Mouse (Mus musculus): ENCODE data around the gene Nacc2. TPM values are rescaled to one million over a fixed set of nuclear protein-coding genes. Genes with fewer than 3 reads are reported as not detected.

The Nacc2 gene
- polyA plus RNA-seq, 1 experiment from 2014 or later, result 9.0 TPM

GRCm38 (mm10) chr2:26147706-26148370 is 24.8 kb upstream of the Nacc2 start:
- Histone ChIP-seq H3K36me3 (no peaks in the 10 kb centered on the region), H3K9me3 (replicated peaks) (no peaks in the 10 kb centered on the region), H3K9ac (no peak overlapping the region), H3K27me3 (no peaks in the 10 kb centered on the region), H3K4me1 (peaks cover 14% of the 10 kb centered on the region), H3K4me3 (replicated peaks) (no peak overlapping the region), H3K4me2 (replicated peaks) (no peak overlapping the region), H3K27ac (replicated peaks) (no peak overlapping the region)
- 23% methylated on average over 7 of the region's 7 CpGs for WGBS
- ATAC-seq (ENCODE audit: insufficient number of reproducible peaks, low FRiP score, low TSS enrichment, low read depth), result peak; percentile 22; the same call in 1 of the 2 replicates

- H3K27me3 ChIP-seq, result no peaks in the 10 kb centered on the region
- no peak overlapping the region for H3K4me3 ChIP-seq (replicated peaks)
- WGBS, result 43% methylated on average over 7 of the region's 7 CpGs
- peaks cover 14% of the 10 kb centered on the region for H3K4me1 ChIP-seq
- H3K27ac ChIP-seq (replicated peaks), result no peak overlapping the region
- ATAC-seq (ENCODE audit: insufficient number of reproducible peaks, low FRiP score, low TSS enrichment, low read depth), result no peak
- no peak overlapping the region for H3K9ac ChIP-seq
- H3K36me3 ChIP-seq, result no peaks in the 10 kb centered on the region
- no peaks in the 10 kb centered on the region for H3K9me3 ChIP-seq (replicated peaks)
- H3K4me2 ChIP-seq (replicated peaks), result no peak overlapping the region
These were observed 23.5 kb upstream of the Nacc2 start for GRCm38 (mm10) chr2:26146337-26147042.

GRCm38 (mm10) chr2:26145113-26145512 is 22.1 kb upstream of the Nacc2 start:
- Histone ChIP-seq H3K27ac (replicated peaks) (no peak overlapping the region), H3K4me2 (replicated peaks) (no peak overlapping the region), H3K36me3 (no peaks in the 10 kb centered on the region), H3K27me3 (no peaks in the 10 kb centered on the region), H3K4me3 (replicated peaks) (no peak overlapping the region), H3K9me3 (replicated peaks) (no peaks in the 10 kb centered on the region), H3K9ac (no peak overlapping the region), H3K4me1 (peaks cover 22% of the 10 kb centered on the region)
- ATAC-seq (ENCODE audit: insufficient number of reproducible peaks, low FRiP score, low TSS enrichment, low read depth), result no peak
- 86% methylated on average over 4 of the region's 4 CpGs for WGBS

GRCm38 (mm10) chr2:26144331-26144730 is 21.3 kb upstream of the Nacc2 start:
- ATAC-seq (ENCODE audit: insufficient number of reproducible peaks, low FRiP score, low TSS enrichment, low read depth), result no peak
- no peaks in the 10 kb centered on the region for H3K27me3 ChIP-seq
- no peak overlapping the region for H3K4me3 ChIP-seq (replicated peaks)
- H3K36me3 ChIP-seq, result no peaks in the 10 kb centered on the region
- no peak overlapping the region for H3K9ac ChIP-seq
- no peak overlapping the region for H3K27ac ChIP-seq (replicated peaks)
- peaks cover 25% of the 10 kb centered on the region for H3K4me1 ChIP-seq
- 57% methylated on average over 4 of the region's 4 CpGs for WGBS
- H3K9me3 ChIP-seq (replicated peaks), result no peaks in the 10 kb centered on the region
- no peak overlapping the region for H3K4me2 ChIP-seq (replicated peaks)

GRCm38 (mm10) chr2:26143556-26143955 is 20.5 kb upstream of the Nacc2 start:
- Histone ChIP-seq H3K27ac (replicated peaks) (no peak overlapping the region), H3K27me3 (no peaks in the 10 kb centered on the region), H3K9ac (no peak overlapping the region), H3K4me1 (peaks cover 33% of the 10 kb centered on the region), H3K36me3 (no peaks in the 10 kb centered on the region), H3K9me3 (replicated peaks) (no peaks in the 10 kb centered on the region), H3K4me3 (replicated peaks) (no peak overlapping the region), H3K4me2 (replicated peaks) (no peak overlapping the region)
- no peak for ATAC-seq (ENCODE audit: insufficient number of reproducible peaks, low FRiP score, low TSS enrichment, low read depth)
- WGBS, result 66% methylated on average over 2 of the region's 2 CpGs

GRCm38 (mm10) chr2:26142986-26143385 is 20.0 kb upstream of the Nacc2 start:
- no peak overlapping the region for H3K4me2 ChIP-seq (replicated peaks)
- no peaks in the 10 kb centered on the region for H3K27me3 ChIP-seq
- no peaks in the 10 kb centered on the region for H3K9me3 ChIP-seq (replicated peaks)
- no peak overlapping the region for H3K9ac ChIP-seq
- no peak overlapping the region for H3K4me3 ChIP-seq (replicated peaks)
- no peak overlapping the region for H3K27ac ChIP-seq (replicated peaks)
- peaks cover 4% of the 10 kb centered on the region for H3K36me3 ChIP-seq
- WGBS, result 79% methylated on average over 3 of the region's 3 CpGs
- ATAC-seq (ENCODE audit: insufficient number of reproducible peaks, low FRiP score, low TSS enrichment, low read depth), result no peak
- peaks cover 34% of the 10 kb centered on the region for H3K4me1 ChIP-seq

- Histone ChIP-seq H3K4me2 (replicated peaks) (no peak overlapping the region), H3K36me3 (peaks cover 13% of the 10 kb centered on the region), H3K27me3 (no peaks in the 10 kb centered on the region), H3K9me3 (replicated peaks) (no peaks in the 10 kb centered on the region), H3K4me3 (replicated peaks) (no peak overlapping the region), H3K9ac (no peak overlapping the region), H3K27ac (replicated peaks) (no peak overlapping the region), H3K4me1 (peaks cover 25% of the 10 kb centered on the region)
- 64% methylated on average over 12 of the region's 12 CpGs for WGBS
- no peak for ATAC-seq (ENCODE audit: insufficient number of reproducible peaks, low FRiP score, low TSS enrichment, low read depth)
These were observed 19.0 kb upstream of the Nacc2 start for GRCm38 (mm10) chr2:26141893-26142635.

GRCm38 (mm10) chr2:26140903-26141302 is 17.9 kb upstream of the Nacc2 start:
- Histone ChIP-seq H3K27me3 (no peaks in the 10 kb centered on the region), H3K36me3 (peaks cover 21% of the 10 kb centered on the region), H3K9ac (peak overlapping the region; percentile 75), H3K27ac (replicated peaks) (peak overlapping the region; percentile 93), H3K4me1 (peaks cover 24% of the 10 kb centered on the region), H3K9me3 (replicated peaks) (no peaks in the 10 kb centered on the region), H3K4me3 (replicated peaks) (peak overlapping the region; percentile 89), H3K4me2 (replicated peaks) (peak overlapping the region; percentile 88)
- no peak for ATAC-seq (ENCODE audit: insufficient number of reproducible peaks, low FRiP score, low TSS enrichment, low read depth)
- 12% methylated on average over 6 of the region's 6 CpGs for WGBS

GRCm38 (mm10) chr2:26140292-26140819 is 17.3 kb upstream of the Nacc2 start:
- Histone ChIP-seq H3K9me3 (replicated peaks) (no peaks in the 10 kb centered on the region), H3K27ac (replicated peaks) (peak overlapping the region; percentile 93), H3K4me1 (peaks cover 24% of the 10 kb centered on the region), H3K36me3 (peaks cover 24% of the 10 kb centered on the region), H3K9ac (peak overlapping the region; percentile 75), H3K27me3 (no peaks in the 10 kb centered on the region), H3K4me2 (replicated peaks) (peak overlapping the region; percentile 88), H3K4me3 (replicated peaks) (peak overlapping the region; percentile 89)
- under 1% methylated on average over 60 of the region's 60 CpGs for WGBS
- ATAC-seq (ENCODE audit: insufficient number of reproducible peaks, low FRiP score, low TSS enrichment, low read depth), result peak; percentile 91

- H3K36me3 ChIP-seq, result peaks cover 24% of the 10 kb centered on the region
- H3K9me3 ChIP-seq (replicated peaks), result no peaks in the 10 kb centered on the region
- H3K4me1 ChIP-seq, result peaks cover 24% of the 10 kb centered on the region
- ATAC-seq (ENCODE audit: insufficient number of reproducible peaks, low FRiP score, low TSS enrichment, low read depth), result peak; percentile 63
- peak overlapping the region; percentile 88 for H3K4me2 ChIP-seq (replicated peaks)
- peak overlapping the region; percentile 75 for H3K9ac ChIP-seq
- H3K27me3 ChIP-seq, result no peaks in the 10 kb centered on the region
- H3K4me3 ChIP-seq (replicated peaks), result peak overlapping the region; percentile 89
- WGBS, result under 1% methylated on average over 60 of the region's 60 CpGs
- H3K27ac ChIP-seq (replicated peaks), result peak overlapping the region; percentile 93
These were observed 16.7 kb upstream of the Nacc2 start for GRCm38 (mm10) chr2:26139545-26140206.

Measured in embryonic facial prominence, embryonic 15.5 days (tissue).